Mouse (Mus musculus) E14TG2a.4 (cell line): Measurements from ENCODE around the gene Tsacc.
A peak's percentile ranks its signal among the peaks of the same experiment; 100 is the strongest.

Experiments
- H3K27me3 ChIP-seq: 2 replicates; pipeline ENCODE4 v1.6.1; 2014; ENCODE audit warnings: low read length, control low read depth; ENCODE audit not compliant: insufficient read depth
- H3K36me3 ChIP-seq: 2 replicates; pipeline ENCODE4 v1.6.1; 2014; ENCODE audit warnings: low read length, control low read depth; ENCODE audit not compliant: insufficient read depth
- H3K4me1 ChIP-seq: replicated peaks from 2 replicates; pipeline ENCODE4 v1.6.1; 2014; ENCODE audit warnings: low read depth, low read length, control low read depth
- H3K4me3 ChIP-seq: replicated peaks from 2 replicates; pipeline ENCODE4 v1.5.1; 2014; ENCODE audit warnings: mild to moderate bottlenecking, low read length
- H3K9me3 ChIP-seq: 2 replicates; pipeline ENCODE4 v1.6.1; 2014; ENCODE audit warnings: low read length, control low read depth
- CTCF ChIP-seq: conservative IDR thresholded peaks from 2 replicates; pipeline ENCODE4 v1.5.1; 2014; ENCODE audit warnings: low read length
- NANOG ChIP-seq: IDR thresholded peaks from 2 replicates; pipeline ENCODE4 v1.6.1; 2014; ENCODE audit warnings: borderline replicate concordance, low read length, mixed read lengths
- POU5F1 ChIP-seq: IDR thresholded peaks from 2 replicates; pipeline ENCODE4 v1.6.1; 2014; ENCODE audit warnings: low read length, borderline replicate concordance

Gene Tsacc

GRCm38 (mm10) chr3:88252739-88253138 lies 44.1 kb downstream of the Tsacc start:
- no peak overlapping the region for H3K4me3 ChIP-seq
- H3K27me3 ChIP-seq: peaks cover 58% of the 10 kb centered on the region
- H3K4me1 ChIP-seq: peaks cover 36% of the 10 kb centered on the region
- H3K36me3 ChIP-seq: no peaks in the 10 kb centered on the region
- no peaks in the 10 kb centered on the region for H3K9me3 ChIP-seq
- TF ChIP-seq NANOG: no peak
- TF ChIP-seq POU5F1: no peak
- TF ChIP-seq CTCF: no peak

GRCm38 (mm10) chr3:88248406-88248805 lies 48.4 kb downstream of the Tsacc start:
- no peak for TF ChIP-seq CTCF
- no peak for TF ChIP-seq NANOG
- no peak for TF ChIP-seq POU5F1
- no peaks in the 10 kb centered on the region for H3K36me3 ChIP-seq
- peak overlapping the region; percentile 50 for H3K4me3 ChIP-seq
- H3K4me1 ChIP-seq: peaks cover 57% of the 10 kb centered on the region
- peaks cover 47% of the 10 kb centered on the region for H3K27me3 ChIP-seq
- no peaks in the 10 kb centered on the region for H3K9me3 ChIP-seq

GRCm38 (mm10) chr3:88247666-88248065 lies 49.1 kb downstream of the Tsacc start:
- TF ChIP-seq POU5F1 (no peak), NANOG (no peak), CTCF (no peak)
- Histone ChIP-seq H3K9me3 (no peaks in the 10 kb centered on the region), H3K27me3 (peaks cover 42% of the 10 kb centered on the region), H3K36me3 (no peaks in the 10 kb centered on the region), H3K4me3 (peak overlapping the region; percentile 50), H3K4me1 (peaks cover 63% of the 10 kb centered on the region)

GRCm38 (mm10) chr3:88245811-88246210 lies 51.0 kb downstream of the Tsacc start:
- no peak for TF ChIP-seq NANOG
- TF ChIP-seq CTCF: peak; percentile 86
- no peak for TF ChIP-seq POU5F1
- H3K27me3 ChIP-seq: peaks cover 58% of the 10 kb centered on the region
- no peaks in the 10 kb centered on the region for H3K9me3 ChIP-seq
- no peak overlapping the region for H3K4me3 ChIP-seq
- no peaks in the 10 kb centered on the region for H3K36me3 ChIP-seq
- peaks cover 67% of the 10 kb centered on the region for H3K4me1 ChIP-seq

- no peaks in the 10 kb centered on the region for H3K36me3 ChIP-seq
- peaks cover 76% of the 10 kb centered on the region for H3K27me3 ChIP-seq
- TF ChIP-seq NANOG (no peak), POU5F1 (no peak), CTCF (peak; percentile 89)
- H3K4me1 ChIP-seq: peaks cover 70% of the 10 kb centered on the region
- no peak overlapping the region for H3K4me3 ChIP-seq
- no peaks in the 10 kb centered on the region for H3K9me3 ChIP-seq
These were observed 52.7 kb downstream of the Tsacc start for GRCm38 (mm10) chr3:88244071-88244470.

GRCm38 (mm10) chr3:88242531-88242930 lies 54.3 kb downstream of the Tsacc start:
- Histone ChIP-seq H3K27me3 (peaks cover 80% of the 10 kb centered on the region), H3K9me3 (no peaks in the 10 kb centered on the region), H3K4me3 (no peak overlapping the region), H3K4me1 (peaks cover 60% of the 10 kb centered on the region), H3K36me3 (no peaks in the 10 kb centered on the region)
- TF ChIP-seq NANOG (no peak), POU5F1 (no peak), CTCF (peak; percentile 73)

GRCm38 (mm10) chr3:88241045-88241786 lies 55.6 kb downstream of the Tsacc start:
- TF ChIP-seq POU5F1: no peak
- no peak for TF ChIP-seq CTCF
- Histone ChIP-seq H3K4me3 (peak overlapping the region; percentile 64), H3K36me3 (no peaks in the 10 kb centered on the region), H3K4me1 (peaks cover 54% of the 10 kb centered on the region), H3K9me3 (no peaks in the 10 kb centered on the region), H3K27me3 (peaks cover 81% of the 10 kb centered on the region)

- Histone ChIP-seq H3K27me3 (peaks cover 75% of the 10 kb centered on the region), H3K4me1 (peaks cover 57% of the 10 kb centered on the region), H3K4me3 (no peak overlapping the region), H3K36me3 (no peaks in the 10 kb centered on the region), H3K9me3 (no peaks in the 10 kb centered on the region)
- TF ChIP-seq POU5F1 (no peak), CTCF (no peak), NANOG (no peak)
These were observed 57.4 kb downstream of the Tsacc start for GRCm38 (mm10) chr3:88239446-88239845.

GRCm38 (mm10) chr3:88238866-88239391 lies 57.9 kb downstream of the Tsacc start:
- Histone ChIP-seq H3K27me3 (peaks cover 75% of the 10 kb centered on the region), H3K9me3 (no peaks in the 10 kb centered on the region), H3K36me3 (no peaks in the 10 kb centered on the region), H3K4me3 (no peak overlapping the region), H3K4me1 (peaks cover 56% of the 10 kb centered on the region)
- TF ChIP-seq CTCF (no peak), NANOG (no peak), POU5F1 (no peak)
